Mouse (Mus musculus): ENCODE results near the gene Igsf21. TPM values are rescaled to one million over a fixed set of nuclear protein-coding genes. Genes with fewer than 3 reads are reported as not detected.

Igsf21 gene
- not detected for polyA plus RNA-seq (2017; shearing (Covaris generic))

DNA sequence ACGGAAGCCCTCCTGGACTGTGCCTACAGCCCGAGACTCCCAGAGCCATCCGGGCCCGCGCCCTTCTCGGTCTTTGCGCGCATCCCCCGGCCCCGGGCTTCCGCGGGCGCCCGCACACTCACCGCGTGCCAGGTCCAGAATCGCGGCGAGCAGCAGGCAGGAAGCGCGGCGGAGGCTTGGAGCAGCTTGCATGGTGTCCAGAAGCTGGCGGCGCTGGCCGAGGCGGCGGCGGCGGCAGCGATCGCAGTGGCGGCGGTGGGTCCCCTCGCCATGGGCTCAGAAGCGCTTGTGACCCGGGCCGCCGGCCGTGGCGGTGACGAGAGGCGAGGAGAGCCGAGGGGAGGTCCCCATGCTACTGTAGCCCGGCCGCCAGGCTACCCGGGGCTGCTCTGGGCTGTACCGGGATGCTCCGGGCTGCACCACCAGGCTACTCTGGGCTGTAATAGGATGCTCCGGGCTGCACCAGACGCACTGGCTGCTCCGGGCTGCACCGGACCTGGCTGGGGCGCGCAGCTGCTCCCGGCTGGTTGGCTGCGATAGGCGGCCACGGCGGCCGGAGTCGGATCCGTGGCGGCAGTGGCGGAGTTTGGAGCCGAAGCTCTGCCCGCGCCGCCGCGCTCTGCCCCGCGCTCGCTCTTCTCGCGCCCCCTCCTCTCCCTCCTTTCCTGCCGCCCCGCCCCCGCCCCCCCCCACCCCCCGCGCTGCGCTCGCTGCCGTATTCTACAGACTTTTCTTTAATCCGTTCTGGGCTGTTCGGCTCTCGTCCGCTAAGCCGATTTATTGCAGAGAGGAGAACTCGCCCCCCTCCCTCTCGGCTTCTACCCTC is at the start of gene Igsf21:
TSS of gene Igsf21 (minus strand) at position 605 of the 826 bp plus-strand sequence.
- ATAC-seq = no peak

- no peak for ATAC-seq
These were observed 39.2 kb upstream of the Igsf21 start for GRCm38 (mm10) chr4:140285726-140286316.

DNA sequence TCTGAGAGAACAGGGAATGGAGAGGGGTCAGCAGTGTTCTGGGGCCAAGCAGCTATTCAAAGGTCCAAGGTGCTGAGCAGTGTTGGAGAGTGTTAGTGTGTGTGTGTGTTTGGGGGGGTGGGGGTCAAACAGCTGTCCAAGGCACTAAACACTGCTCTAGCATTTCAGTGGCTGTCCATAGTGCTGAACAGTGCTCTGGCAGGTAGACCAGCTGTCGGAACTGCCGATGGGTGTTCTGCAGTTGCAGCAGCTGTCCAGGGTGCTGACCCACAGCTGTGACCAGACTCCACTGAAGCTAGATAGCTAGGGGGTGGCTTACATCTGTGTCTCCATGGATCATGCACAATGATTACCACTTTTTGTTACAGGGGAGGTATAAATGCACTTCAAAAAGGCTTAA is 36.8 kb upstream of the Igsf21 start:
- no peak for ATAC-seq

DNA sequence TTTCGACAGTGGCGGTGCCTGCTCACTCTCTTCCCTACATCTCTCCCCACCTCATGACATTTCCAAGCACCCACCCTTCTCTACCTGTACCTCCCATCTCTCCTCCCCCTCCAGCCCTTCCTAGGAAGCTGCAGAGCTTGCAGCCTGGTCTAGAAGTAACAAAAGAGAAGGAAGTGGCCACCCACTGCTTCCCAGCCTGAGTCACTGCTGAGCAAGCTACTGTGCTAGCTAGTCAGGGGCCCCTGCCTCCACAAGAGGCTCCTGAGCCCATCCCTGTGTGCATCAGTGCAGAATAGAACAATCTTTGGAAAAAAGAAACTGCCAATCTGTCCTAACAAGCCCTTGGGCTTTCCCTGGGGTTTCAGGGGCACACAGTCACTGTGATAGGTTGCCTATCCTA is 31.7 kb upstream of the Igsf21 start:
- no peak for ATAC-seq

DNA sequence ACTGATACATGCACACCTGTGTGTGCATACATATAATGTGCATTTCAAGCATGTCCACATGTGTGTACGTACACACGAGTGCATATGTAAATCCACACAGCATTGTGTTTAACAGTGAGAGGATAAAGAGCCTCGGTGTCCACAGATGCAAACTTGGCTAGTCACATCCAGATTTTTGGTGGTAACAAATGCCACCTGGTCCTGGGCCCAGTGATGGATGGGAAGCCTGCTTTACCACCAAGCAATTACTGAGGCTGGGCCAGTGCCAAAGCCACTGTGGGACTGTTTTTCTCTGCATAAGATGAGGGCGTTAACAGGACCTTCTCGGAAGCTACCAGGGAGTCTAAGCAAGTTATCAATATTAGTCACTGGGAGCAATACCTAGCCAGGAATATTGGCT is 25.3 kb upstream of the Igsf21 start:
- no peak for ATAC-seq

GRCm38 (mm10) chr4:140270451-140270850 is 23.9 kb upstream of the Igsf21 start:
- no peak for ATAC-seq

DNA sequence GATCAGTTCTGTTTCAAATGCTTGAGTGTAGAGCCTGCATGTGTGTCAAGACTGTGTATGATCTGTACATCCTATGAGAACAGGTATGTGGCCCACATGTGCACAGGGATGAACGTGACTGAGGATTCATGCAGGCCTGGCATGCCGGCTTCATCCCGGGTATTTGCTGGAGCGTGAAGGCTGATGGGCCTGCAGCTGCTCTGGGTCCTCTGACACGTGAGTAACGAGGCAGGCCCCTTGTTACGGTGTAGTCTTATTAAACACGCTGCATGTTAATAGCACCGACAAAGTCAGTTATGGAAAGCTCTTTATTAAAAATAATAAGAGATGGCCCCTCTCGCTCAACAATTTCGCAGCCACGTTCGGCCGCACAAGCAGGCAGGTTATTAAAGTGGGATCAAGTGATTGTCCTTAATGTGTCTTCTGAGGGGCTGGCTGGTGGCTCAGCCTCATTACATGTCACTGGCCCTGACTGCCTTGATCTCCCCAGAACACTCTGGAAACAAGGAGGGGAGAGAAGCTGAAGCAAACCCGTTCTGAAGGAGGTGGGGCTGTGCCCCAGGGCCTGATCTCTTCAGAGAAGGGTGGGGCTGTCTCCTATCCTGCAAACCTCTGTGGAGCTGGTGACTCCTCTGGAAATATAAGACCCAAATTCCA is 22.7 kb upstream of the Igsf21 start:
- ATAC-seq = no peak

DNA sequence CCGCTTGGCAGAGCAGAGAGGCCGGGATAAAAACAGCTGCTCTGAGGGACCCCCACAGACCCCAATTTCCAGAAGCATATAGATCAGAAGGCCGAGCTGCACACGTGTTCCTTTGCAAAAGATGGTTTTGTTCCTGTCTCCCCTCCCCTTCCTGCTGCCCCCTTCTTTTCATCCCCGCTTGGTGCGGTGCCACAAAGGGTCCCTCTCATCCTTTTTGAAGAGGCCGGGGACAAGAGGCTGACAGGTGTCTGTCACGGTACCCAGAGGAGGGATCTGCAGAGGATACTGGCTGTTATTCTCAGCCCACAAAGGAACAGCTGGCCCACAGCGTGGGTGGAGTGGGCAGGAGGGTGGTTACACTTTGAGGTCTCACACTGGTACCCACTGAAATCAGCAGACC is 21.3 kb upstream of the Igsf21 start:
- ATAC-seq = no peak

DNA sequence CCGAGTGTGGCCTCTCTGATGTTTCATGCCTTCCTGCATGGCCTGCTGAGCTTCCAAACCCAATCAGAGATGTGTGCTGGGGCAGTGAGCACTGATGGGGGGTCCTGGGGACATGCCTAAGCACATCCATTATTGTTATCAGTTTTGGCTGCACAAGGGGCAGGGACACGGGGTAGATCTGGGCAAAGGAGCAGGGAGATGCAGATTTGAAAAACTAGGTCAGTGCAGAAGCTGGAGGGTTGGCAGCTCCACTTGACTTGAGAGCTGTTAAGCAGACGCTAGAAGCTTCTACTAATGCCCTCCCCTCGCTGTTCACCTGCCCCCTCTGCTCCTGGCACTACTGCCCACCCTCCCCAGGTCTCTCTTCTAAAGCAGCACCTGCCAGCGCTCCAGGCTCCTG is 20.5 kb upstream of the Igsf21 start:
- ATAC-seq = no peak

DNA sequence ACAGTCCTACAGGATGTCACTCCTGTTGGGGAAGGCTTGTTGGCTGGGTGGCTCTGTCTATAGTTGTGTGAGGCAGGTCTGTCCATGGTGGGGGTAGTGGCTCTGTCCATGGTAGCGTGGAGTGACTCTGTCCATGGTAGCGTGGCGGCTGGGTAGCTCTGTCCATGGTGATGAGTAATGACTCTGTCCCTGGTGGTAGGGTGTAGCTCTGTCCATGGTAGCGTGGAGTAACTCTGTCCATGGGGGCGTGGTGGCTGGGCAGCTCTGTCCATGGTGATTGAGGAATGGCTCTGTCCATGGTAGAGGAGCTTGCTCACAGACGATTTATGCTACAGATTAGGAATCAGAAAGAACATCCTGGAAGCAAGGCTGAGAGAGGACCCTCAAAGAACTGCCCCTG is 12.4 kb upstream of the Igsf21 start:
- ATAC-seq = no peak

GRCm38 (mm10) chr4:140252369-140252768 is 5.8 kb upstream of the Igsf21 start:
- no peak for ATAC-seq

DNA sequence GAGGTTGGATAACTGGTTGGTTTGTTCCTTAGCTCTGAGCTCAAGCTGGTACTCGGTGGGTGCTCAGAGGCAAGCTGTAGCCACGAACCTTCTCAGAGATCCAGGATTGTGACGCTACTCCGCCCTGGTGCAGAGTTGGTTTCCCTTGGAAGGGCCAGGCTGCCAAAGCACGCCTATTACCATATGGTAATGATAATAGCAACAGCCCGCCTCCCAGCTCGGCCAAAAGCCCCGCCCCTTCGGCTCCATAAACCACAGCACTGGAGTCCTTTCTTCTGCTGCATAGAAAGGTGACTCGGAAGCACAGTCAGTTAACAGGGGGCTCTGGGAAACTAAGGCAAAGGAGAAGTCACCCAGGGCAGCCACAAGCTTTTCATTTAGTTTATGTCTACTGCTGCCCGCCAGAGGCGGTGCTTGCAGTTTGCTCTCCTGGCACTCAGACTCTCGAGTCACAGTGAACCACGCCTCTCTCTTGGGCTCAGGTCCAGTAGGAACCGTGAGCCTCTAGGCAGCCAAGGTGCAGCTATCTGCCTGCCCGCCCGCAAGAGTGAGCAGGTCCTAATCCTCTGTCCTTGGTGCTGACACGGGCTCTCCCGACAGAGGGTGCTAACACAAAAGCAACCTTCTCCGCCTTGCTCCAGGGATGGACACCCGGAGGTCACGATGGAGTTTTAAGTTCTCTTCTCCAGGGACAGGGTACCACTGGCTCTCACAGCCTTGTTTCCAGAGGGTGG is 2.6 kb upstream of the Igsf21 start:
- ATAC-seq = no peak

GRCm38 (mm10) chr4:140248396-140248795 is 1.8 kb upstream of the Igsf21 start:
- no peak for ATAC-seq

DNA sequence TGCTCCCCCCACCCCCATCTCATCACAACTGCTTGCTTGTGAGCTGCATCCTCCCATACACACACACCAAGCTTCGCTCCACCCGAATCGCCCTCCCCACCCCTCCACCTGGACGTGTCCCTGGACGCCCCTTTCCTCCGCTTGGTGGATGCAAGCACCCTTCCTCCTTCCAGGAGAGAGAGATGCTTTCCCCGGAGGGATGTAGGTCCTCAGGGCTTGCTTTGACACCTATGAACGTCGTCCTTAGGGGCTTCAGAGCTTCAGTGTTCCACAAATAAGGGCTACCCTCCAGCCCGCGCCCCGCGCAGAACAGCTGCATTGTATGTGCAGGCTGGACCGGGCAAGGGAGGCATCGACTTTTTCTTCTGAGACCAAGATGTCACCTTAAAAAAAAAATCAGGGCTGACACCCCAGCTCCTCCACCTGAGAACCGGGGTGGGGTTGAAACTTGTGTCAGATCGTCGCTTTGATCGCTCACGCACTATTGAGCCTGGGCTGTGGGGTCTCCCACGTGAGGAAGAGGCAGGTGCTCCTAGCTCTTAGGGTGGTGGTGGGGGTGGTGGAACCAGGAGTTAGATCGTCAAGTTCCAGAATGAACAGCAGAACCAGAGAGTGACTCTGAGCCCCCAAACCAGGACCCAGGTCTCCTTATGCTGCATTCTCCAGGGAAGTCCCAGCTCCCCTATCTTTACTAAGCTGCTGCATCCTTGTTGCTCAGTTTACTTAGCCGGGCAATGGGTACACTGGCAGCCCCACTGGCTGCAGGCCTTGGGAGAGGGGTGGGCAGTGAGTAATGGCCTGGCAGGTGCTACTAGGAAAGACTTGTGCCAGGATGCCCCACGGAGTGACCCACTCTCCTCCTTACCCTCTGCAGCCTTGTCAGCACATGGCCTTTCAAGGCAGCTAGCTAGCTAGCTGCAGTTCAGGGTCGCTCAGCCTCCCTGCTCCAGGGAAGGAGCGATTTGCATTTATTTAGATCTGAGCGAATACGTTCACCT is 721 bp upstream of the Igsf21 start:
- no peak for ATAC-seq

DNA sequence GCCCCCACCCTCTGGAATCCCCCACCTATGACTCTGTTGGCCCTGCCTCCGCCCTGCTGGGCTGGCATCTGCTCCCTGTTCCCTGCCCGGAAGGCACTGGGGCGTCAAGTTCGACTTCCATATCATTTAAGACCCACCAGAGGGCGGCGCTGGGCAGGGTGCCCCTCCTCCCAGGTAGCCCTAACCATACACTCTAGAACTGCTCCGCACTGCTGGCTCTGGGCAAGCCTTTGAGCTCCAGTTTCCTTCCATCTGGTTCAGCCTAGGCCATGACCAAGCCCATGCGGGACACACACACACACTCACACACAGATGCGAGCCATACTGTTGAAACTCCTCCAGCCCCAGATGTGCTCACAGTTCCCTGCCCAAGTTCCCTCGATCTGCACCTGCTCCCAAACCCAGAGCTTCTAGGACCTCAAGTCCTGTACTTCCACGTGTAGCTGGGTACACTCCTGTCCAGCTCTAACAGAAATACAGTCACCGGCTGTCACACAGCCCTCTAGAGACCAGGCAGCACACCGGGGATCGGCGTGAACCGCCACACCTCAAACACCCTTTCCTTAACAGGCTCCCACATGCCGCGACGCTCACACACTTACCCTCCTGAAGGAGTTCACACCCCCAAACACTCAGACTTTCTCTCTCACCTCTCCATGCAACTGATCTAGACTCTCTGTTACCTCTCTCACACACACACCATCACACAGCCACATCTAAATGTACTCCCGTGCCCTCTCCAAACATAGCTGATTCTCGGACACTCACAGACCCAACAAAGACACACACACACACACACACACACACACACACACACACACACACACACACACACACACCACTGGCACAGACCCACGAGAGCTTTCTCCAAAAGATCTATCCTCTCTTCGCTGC is 1.1 kb downstream of the Igsf21 start:
- no peak for ATAC-seq

DNA sequence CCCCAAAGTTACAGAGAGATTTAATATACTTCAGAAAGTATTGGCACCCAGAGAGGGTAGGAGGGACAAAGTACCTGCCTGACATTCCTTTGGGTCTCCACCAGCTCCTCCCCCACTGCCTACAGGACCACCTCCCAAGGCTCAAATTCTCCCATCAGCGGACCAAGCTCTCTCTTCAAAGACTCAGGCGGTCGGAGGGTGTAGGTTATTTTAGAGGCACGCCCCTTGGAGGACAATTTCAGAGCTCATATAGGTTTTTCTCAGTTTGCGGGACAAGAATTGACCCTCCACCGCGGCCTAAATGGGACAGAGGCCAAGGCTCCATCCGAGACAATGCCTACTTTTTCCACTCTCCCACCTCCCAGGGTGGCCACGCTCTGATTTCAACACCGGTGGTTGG is 1.7 kb downstream of the Igsf21 start:
- ATAC-seq = no peak

DNA sequence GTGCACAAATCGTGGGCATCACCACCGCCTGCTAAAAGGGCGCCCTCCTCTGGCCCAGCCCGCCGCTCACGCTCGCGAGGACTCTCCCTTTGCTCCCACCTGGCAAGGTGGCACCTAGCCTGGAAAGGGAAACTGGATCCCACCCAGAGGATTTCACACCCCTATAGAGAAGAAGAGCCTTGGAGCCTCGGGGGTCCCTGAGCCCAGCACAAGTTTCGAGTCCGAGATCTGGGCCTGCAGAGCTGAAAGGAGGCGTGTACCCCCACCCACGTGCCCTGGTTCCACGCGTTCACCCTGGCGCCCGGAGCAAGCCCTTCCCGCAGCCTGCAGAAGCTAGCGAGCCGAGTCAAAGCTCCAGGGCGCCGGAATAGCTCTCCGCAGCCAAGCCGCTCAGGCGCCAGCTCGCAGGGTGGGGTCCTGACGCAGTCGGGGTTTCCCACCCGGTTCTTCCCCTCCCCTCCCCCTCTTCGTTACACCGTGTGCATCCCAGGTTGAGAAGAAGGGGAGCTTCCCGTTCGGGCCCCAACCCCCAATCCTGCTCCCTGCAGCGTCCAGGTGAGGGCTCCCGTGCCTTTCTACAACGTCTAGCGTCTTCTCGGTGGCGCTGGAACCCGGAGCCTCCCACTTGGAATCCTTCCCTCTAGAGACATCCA is 2.3 kb downstream of the Igsf21 start:
- no peak for ATAC-seq

DNA sequence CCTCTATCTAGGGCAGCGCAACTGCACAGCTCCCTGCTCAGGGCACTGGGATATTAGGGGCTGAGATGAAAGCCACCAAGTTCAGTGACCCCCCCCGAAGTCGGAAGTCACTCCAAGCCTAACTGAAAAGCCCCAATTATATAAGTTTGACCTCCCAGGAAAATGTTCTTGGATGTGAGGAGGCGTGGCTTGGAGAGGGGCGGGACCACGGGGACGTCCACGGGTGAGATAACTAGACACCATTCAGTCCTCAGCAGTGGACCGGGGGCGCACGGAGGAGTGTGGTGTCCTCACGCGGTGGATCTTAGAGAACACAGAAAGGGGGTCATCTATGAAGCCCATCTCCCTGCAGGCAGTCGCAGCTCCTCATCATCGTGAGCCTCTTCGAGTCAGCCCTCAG is 3.4 kb downstream of the Igsf21 start:
- no peak for ATAC-seq

GRCm38 (mm10) chr4:140242291-140242690 is 4.3 kb downstream of the Igsf21 start:
- no peak for ATAC-seq

DNA sequence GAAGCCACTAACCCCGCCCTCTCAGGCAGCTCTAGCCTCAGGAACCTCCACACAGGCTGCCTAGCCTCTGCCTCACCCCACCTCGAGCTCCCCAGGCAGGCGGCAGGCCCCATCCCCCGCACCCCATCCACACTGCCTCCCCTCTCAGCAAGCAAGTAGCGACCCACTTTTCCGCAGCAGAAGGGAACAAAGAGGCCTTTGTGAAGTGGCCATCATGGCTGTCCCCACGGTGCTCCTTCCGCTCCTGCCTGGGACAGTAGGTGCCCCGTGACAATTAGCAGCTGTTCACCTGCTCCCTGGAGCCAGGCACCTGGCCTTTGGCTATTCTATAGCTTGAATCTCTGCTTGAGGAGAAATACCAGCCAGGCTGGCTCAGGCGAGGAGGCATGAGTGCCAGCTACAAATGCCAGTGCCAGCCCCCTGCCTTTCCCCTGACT is 9.3 kb downstream of the Igsf21 start:
- no peak for ATAC-seq
